Mouse (Mus musculus): Measurements from ENCODE around the gene Plch1.

DNA sequence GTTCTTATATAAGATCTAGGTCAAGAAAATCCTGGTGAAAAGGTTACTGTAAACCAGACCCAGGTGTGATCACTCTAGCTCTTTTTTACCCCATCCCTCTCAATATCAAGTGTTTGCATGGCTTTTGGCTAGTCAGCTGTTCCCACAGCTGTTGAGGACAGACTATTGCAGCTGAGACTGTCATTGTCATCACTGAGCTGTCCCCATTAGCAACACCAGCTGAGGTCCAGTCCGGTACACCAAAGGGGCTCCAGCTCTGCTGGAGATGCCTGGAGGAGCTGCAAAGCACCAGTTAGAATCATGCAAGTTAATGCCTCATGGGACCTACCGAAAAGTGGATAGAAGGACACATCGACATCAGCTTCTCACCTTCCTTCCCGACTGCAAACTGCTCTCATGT lies 206.5 kb downstream of the Plch1 start:
- TF ChIP-seq CTCF (IDR thresholded peaks at IDR 0.05; ENCODE audit: low read depth, low read length) (no peak), GATA1 (IDR thresholded peaks at IDR 0.05; ENCODE audit: borderline replicate concordance, low read length) (no peak), POLR2AphosphoS5 (IDR thresholded peaks at IDR 0.05; ENCODE audit: insufficient replicate concordance, low read depth, low read length) (no peak)

All from G1E (cell line).